Mouse (Mus musculus): ENCODE results near the gene Metrn.
A peak's percentile ranks its signal among the peaks of the same experiment; 100 is the strongest.

Gene Metrn

DNA sequence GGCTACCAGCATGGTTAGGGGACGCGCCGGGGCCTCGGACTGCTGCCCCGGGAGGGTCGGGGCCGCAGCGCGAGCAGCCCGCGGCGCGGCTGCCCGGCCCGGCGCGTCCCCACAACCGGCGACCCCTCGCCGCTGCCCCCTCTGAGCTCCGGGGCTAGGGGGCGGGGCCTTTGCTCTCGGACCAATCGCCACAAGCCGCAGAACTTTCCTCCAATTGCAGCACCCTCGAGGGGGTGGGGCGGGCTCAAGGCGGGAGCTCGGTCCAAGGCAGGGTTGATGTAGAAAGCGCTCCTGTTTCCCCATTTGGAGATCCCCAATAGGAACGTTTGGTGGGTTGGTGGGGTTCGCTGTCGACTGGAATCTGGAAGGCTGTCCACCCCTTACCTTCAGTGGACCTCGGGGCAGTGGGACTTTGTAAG lies at the start of gene Metrn:
Gene Metrn (minus strand): TSS at position 186 of the 419 bp plus-strand sequence.
- peak; percentile 88 to 92 for DNase-seq (ENCODE audit: low spot score in 2 of 2)

DNA sequence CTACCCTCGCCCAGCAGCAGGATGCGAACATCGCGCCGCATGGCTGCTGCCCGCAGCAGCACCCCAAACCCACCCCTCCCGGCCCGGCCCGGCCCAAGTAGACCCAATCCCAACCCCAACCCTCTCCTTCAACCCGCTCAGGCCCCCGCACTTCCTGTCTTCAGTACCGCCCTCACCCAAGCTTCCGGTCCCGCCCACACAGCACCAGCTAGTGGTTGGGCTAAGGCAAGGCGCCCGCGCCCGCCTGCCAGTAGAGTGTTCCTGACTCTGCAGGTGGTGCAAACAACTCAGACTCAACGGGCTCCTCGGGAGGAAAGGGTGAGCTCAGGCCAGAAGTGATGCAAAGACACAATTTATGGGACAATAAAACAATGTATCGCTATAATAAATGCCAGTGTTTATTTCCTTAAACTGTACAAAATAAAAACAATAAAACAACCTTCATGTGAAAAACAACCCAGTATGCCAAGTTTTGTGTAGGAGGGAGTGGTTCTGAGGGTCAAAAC lies 47.5 kb upstream of the Metrn start, which contains the start of gene Rhot2:
Gene Rhot2 (minus strand): TSS at position 456 of the 506 bp plus-strand sequence.
- peak; percentile 94 for DNase-seq (ENCODE audit: low spot score in 2 of 2)

- no peak for DNase-seq (ENCODE audit: low spot score in 2 of 2)
Measured at GRCm38 (mm10) chr17:25843636-25844395, 46.9 kb upstream of the Metrn start.

DNA sequence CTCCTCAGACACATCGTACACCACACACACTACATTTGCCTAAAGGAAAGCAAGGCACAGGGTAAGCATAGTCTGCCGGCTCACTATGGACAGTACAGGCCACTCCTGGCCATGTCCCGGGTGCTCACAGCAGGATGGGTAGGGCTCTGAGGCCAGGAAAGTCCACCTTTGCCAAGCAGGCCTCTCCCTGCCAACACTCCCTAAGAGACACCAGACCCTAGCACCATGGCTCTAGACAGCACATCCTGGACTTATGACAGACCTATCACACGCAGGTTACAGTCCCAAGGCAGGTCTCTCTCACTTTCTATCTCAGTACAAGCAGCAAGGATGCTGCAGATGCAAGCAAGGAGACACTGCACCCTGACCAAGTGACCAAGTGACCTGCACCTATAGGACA lies 46.2 kb upstream of the Metrn start:
- DNase-seq (ENCODE audit: low spot score in 2 of 2) = no peak

- no peak for DNase-seq (ENCODE audit: low spot score in 2 of 2)
Measured at GRCm38 (mm10) chr17:25842509-25842908, 45.6 kb upstream of the Metrn start.

GRCm38 (mm10) chr17:25841117-25841880 lies 44.4 kb upstream of the Metrn start, which contains the start of gene Gm20683:
Gm20683 (minus strand) TSS chr17:25841763.
- DNase-seq (ENCODE audit: low spot score in 2 of 2) = no peak

DNA sequence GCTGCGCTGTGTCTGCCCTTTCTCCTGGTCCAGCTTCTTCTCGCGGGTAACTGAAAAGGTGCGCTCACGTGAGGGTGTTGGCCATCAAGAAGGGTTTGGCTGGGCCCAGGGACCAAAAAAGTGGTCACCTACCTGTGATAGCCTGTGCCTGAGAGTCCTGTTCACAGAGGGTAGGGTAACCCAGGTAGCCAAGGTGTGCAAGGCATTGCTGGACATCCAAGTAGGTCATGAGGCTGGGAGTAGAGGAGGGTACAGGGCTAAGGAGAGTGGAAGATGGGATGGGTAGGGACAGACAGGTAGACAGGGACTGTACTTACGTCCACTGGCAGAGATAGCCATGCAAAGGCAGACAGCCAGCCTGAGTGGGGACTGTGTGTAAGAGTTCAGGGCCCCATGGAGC lies 43.6 kb upstream of the Metrn start:
- no peak for DNase-seq (ENCODE audit: low spot score in 2 of 2)

DNA sequence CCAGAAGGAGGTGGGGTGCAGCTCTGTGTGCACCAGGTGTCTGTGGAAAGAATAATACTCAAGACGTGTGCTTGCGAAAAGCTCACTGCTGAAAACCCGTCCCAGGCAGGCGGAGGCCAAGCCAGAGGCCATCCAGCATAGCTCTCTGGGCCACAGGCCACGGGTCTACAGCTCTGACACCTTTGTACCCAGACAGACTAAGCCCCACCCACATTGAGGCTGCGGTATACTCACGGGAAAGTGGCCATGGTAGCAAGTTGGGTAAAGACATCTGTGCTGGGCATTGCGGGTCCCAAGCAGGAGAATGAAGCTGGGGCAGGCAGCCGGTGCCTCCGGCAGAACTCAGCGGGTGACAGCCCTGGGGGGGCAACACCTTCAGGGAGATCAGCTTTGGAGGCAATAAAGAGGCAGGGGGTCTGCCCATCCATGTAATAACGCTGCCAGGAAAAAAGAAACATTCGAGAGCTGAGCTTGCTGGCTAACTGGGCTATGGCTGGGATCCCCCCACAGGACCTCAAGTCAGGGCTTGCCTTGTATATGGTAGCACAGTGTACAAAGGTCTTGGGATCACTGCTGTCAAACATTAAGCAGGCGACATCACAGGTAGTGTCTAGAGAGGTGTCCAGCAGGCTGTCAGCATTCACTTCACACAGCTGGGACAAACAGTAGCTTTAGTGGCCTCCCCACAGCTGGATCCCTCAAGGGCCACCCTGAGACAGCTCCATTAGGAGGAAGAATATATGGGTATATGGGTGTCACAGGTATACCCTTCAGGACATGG lies 42.7 kb upstream of the Metrn start:
- no peak for DNase-seq (ENCODE audit: low spot score in 2 of 2)

DNA sequence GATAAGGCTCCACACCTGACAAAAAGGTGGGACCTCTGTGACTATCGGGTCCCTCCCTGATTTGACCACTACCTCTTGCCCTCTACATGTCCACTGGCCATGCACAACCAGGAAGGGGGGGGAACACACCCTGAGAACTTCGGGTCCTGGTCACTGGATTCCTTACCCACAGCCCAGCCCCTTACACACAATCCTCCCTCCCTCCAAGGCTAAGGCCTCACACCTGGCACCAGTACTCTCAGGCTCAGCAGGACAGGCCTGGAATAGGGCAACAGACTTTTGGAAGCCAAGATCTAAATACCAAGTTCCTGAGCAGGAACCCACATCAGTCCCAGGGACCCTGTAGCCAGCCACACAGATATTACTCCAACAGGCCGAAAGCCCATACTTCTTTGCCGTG lies 42.0 kb upstream of the Metrn start:
- no peak for DNase-seq (ENCODE audit: low spot score in 2 of 2)

DNA sequence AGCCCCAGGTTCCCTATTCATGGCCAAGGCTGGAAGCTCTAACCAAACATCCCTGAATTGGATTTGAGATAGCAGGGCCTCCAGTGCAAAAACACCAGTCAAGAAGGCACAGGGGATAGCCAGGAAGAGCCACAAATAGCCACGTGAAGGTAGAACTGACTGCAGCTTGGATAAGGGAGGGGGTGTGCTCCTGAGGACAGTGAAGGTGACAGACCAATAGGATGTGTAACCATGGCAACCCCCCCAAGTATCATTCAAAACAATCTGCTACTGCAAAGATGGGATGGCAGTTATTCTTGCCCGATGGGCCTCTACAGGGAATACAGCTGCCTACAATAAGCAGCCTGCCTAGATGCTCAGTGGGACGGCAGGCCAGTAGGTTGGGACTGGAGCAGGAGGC lies 40.6 kb upstream of the Metrn start:
- no peak for DNase-seq (ENCODE audit: low spot score in 2 of 2)

DNA sequence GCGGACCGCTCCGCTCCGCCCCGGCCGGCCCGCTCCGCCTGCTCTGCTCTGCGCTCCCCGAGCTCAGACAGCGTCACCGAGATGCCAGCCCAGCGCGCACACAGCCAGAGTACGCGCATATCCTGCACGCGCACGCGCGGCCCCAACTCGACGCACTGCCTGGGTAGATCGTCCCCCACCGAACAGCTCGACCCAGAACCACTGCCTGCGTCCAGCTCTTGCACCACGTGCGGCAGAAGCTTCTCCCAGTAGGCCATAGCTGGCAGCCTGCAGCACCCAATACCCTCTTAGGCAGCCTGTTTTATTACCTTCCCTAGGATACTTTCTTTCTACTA lies 40.1 kb upstream of the Metrn start, which contains the start of gene Rhbdl1:
Gene Rhbdl1 (minus strand): TSS at position 220 of the 335 bp plus-strand sequence.
- peak; percentile 72 to 74 for DNase-seq (ENCODE audit: low spot score in 2 of 2)

GRCm38 (mm10) chr17:25836397-25837075 lies 39.6 kb upstream of the Metrn start:
- no peak for DNase-seq (ENCODE audit: low spot score in 2 of 2)

- no peak for DNase-seq (ENCODE audit: low spot score in 2 of 2)
Measured at GRCm38 (mm10) chr17:25835816-25836215, 38.9 kb upstream of the Metrn start.

DNA sequence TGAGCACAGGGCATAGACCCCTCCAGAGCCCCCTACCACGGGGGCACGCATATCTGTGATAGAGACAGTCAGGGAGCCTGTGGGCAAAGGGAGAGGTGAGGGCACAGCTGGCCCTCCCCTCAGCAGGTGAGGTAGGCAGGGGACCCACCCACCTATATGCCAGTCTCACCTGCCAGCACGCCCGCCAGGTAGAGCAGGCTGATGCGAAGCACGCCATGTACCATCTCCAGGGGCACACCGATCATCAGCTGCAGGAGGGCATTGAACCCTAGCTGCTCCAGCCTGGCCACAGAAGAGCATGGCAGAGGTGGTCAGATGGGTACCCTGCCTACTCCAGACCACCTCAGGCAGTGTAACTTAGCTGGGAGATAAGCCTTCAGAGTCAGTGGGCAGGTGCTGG lies 38.4 kb upstream of the Metrn start:
- DNase-seq (ENCODE audit: low spot score in 2 of 2) = no peak

GRCm38 (mm10) chr17:25834595-25835222 lies 37.8 kb upstream of the Metrn start:
- peak in 1 of 2 experiments; percentile 30 for DNase-seq (ENCODE audit: low spot score in 2 of 2)

DNA sequence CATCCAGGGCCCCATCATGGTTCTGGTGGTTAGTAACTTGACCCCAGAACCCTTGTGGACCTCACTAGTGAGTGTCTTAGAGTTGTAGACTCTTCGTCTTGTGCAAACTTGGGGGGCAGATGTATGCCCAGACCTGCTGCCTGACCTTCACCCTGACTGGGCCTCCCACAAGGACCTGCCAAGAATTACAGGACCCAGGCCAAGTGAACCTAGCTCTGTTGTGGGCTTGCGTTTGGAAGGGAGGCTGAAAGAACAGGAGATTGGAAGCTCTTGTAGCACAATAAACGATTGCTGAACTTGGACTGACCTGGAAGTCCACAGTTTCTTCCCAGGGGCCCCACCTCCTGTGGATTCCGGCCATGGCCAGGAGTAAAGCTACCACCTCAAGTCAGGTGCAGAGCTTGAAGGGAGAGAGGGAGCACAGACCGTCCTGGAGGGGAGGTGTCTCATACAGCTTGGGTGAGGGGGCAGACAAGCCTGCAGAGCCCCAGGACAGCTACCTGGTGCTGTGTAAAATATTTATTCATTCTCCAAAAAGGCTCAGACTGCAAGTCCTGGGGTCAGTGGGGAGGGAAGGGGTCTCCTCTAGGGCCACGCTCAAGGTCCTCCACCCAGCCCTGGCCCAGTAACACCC lies 37.1 kb upstream of the Metrn start:
- DNase-seq (ENCODE audit: low spot score in 2 of 2) = peak in 1 of 2 experiments; percentile 35

GRCm38 (mm10) chr17:25833291-25833663 lies 36.3 kb upstream of the Metrn start, which contains the start of gene Stub1:
Stub1 (minus strand) TSS chr17:25833404.
- DNase-seq (ENCODE audit: low spot score in 2 of 2) = peak; percentile 92 to 95

GRCm38 (mm10) chr17:25832436-25833290 lies 35.7 kb upstream of the Metrn start:
- peak; percentile 99 for DNase-seq (ENCODE audit: low spot score in 2 of 2)
